Mouse (Mus musculus): Measurements from ENCODE around the gene Dph2. TPM values are rescaled to one million over a fixed set of nuclear protein-coding genes. Genes with fewer than 3 reads are reported as not detected.

Dph2 gene
- polyA plus RNA-seq, 1 experiment, result 8.0 TPM

DNA sequence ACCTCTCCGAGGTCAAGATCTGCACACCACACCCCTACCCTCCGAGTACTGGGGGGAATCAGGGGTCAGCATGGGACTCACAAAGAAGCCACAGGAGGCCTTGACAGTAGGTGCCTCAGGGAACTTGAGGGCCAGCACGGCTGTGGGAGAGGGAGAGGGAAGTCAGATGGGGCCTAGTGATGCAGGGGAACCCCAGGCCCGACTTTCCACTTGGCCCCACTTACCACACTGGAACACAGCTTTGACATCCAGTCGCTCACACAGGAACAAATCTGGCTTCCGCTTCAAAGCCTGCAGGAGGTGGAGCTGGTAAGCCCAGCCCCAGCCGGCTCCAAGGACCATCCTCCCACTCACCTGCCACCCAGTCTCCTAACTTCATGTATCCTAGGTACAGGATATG, 3.5 kb upstream of the Dph2 start:
- Histone ChIP-seq H3K27me3 (ENCODE audit: control insufficient read depth, insufficient read depth, low read length, poor library complexity, severe bottlenecking) (no peaks in the 10 kb centered on the region), H3K27ac (ENCODE audit: insufficient read depth, low read length) (no peak overlapping the region), H3K9me3 (replicated peaks; ENCODE audit: control insufficient read depth, insufficient read depth, low read length, poor library complexity, severe bottlenecking) (no peaks in the 10 kb centered on the region), H3K9ac (ENCODE audit: low read depth, poor library complexity, severe bottlenecking) (no peak overlapping the region), H3K4me3 (ENCODE audit: low read depth, low read length) (no peak overlapping the region), H3K4me1 (ENCODE audit: control insufficient read depth, insufficient read depth, low read length) (peaks cover 2% of the 10 kb centered on the region), H3K36me3 (ENCODE audit: control insufficient read depth, insufficient read depth, low read length, poor library complexity, severe bottlenecking) (peaks cover 4% of the 10 kb centered on the region; the same call in 1 of the 2 replicates)
- no peak for TF ChIP-seq EP300 (IDR thresholded peaks at IDR 0.05; ENCODE audit: insufficient read depth, low read depth, low read length)

DNA sequence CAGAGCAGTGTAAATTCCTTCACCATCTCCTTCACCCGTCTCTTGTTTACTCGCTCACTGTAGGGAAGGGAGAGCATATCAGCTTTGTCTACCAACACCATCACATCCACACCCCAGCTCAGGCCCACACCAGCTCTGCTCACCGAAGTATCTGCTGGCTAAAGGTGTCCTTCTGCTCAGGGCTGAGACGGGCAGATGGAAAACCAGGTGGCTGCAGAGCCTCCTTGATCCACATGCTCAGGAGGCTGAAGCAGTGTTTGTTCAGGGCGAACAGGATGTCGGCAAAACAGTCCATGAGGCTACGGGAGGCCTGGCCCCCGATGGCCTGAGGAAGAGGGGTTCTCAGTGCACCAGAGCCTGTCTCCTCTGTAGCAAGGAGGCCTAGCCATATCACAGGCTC, 2.8 kb upstream of the Dph2 start:
- Histone ChIP-seq H3K4me1 (ENCODE audit: control insufficient read depth, insufficient read depth, low read length) (peaks cover 2% of the 10 kb centered on the region), H3K9ac (ENCODE audit: low read depth, poor library complexity, severe bottlenecking) (no peak overlapping the region), H3K27ac (ENCODE audit: insufficient read depth, low read length) (no peak overlapping the region), H3K27me3 (ENCODE audit: control insufficient read depth, insufficient read depth, low read length, poor library complexity, severe bottlenecking) (no peaks in the 10 kb centered on the region), H3K4me3 (ENCODE audit: low read depth, low read length) (no peak overlapping the region), H3K9me3 (replicated peaks; ENCODE audit: control insufficient read depth, insufficient read depth, low read length, poor library complexity, severe bottlenecking) (no peaks in the 10 kb centered on the region), H3K36me3 (ENCODE audit: control insufficient read depth, insufficient read depth, low read length, poor library complexity, severe bottlenecking) (peaks cover 7% of the 10 kb centered on the region; the same call in 1 of the 2 replicates)
- TF ChIP-seq EP300 (IDR thresholded peaks at IDR 0.05; ENCODE audit: insufficient read depth, low read depth, low read length) (no peak), CTCF (IDR thresholded peaks at IDR 0.05; ENCODE audit: low read depth, low read length) (no peak), POLR2A (IDR thresholded peaks at IDR 0.05; ENCODE audit: insufficient read depth, low read length) (no peak)

- Histone ChIP-seq H3K4me3 (ENCODE audit: low read depth, low read length) (no peak overlapping the region), H3K27me3 (ENCODE audit: control insufficient read depth, insufficient read depth, low read length, poor library complexity, severe bottlenecking) (no peaks in the 10 kb centered on the region), H3K9ac (ENCODE audit: low read depth, poor library complexity, severe bottlenecking) (no peak overlapping the region), H3K36me3 (ENCODE audit: control insufficient read depth, insufficient read depth, low read length, poor library complexity, severe bottlenecking) (peaks cover 8% of the 10 kb centered on the region; the same call in 1 of the 2 replicates), H3K4me1 (ENCODE audit: control insufficient read depth, insufficient read depth, low read length) (peaks cover 2% of the 10 kb centered on the region), H3K9me3 (replicated peaks; ENCODE audit: control insufficient read depth, insufficient read depth, low read length, poor library complexity, severe bottlenecking) (no peaks in the 10 kb centered on the region), H3K27ac (ENCODE audit: insufficient read depth, low read length) (no peak overlapping the region)
- TF ChIP-seq CTCF (IDR thresholded peaks at IDR 0.05; ENCODE audit: low read depth, low read length) (no peak), POLR2A (IDR thresholded peaks at IDR 0.05; ENCODE audit: insufficient read depth, low read length) (no peak), EP300 (IDR thresholded peaks at IDR 0.05; ENCODE audit: insufficient read depth, low read depth, low read length) (no peak)
These were observed 1.5 kb upstream of the Dph2 start for GRCm38 (mm10) chr4:117893376-117893775.

GRCm38 (mm10) chr4:117890750-117891149, 1.1 kb downstream of the Dph2 start:
- Histone ChIP-seq H3K9ac (ENCODE audit: low read depth, poor library complexity, severe bottlenecking) (no peak overlapping the region), H3K36me3 (ENCODE audit: control insufficient read depth, insufficient read depth, low read length, poor library complexity, severe bottlenecking) (peaks cover 11% of the 10 kb centered on the region; the same call in 1 of the 2 replicates), H3K27me3 (ENCODE audit: control insufficient read depth, insufficient read depth, low read length, poor library complexity, severe bottlenecking) (no peaks in the 10 kb centered on the region), H3K27ac (ENCODE audit: insufficient read depth, low read length) (no peak overlapping the region), H3K9me3 (replicated peaks; ENCODE audit: control insufficient read depth, insufficient read depth, low read length, poor library complexity, severe bottlenecking) (no peaks in the 10 kb centered on the region), H3K4me1 (ENCODE audit: control insufficient read depth, insufficient read depth, low read length) (peaks cover 2% of the 10 kb centered on the region), H3K4me3 (ENCODE audit: low read depth, low read length) (0 out of 2 replicates have a peak overlapping the region, but pooled peaks have one; percentile 79)
- TF ChIP-seq EP300 (IDR thresholded peaks at IDR 0.05; ENCODE audit: insufficient read depth, low read depth, low read length), result no peak
- TF ChIP-seq CTCF (IDR thresholded peaks at IDR 0.05; ENCODE audit: low read depth, low read length), result no peak
- no peak for TF ChIP-seq POLR2A (IDR thresholded peaks at IDR 0.05; ENCODE audit: insufficient read depth, low read length)

- TF ChIP-seq POLR2A (IDR thresholded peaks at IDR 0.05; ENCODE audit: insufficient read depth, low read length) (no peak), CTCF (IDR thresholded peaks at IDR 0.05; ENCODE audit: low read depth, low read length) (no peak), EP300 (IDR thresholded peaks at IDR 0.05; ENCODE audit: insufficient read depth, low read depth, low read length) (no peak)
- Histone ChIP-seq H3K9me3 (replicated peaks; ENCODE audit: control insufficient read depth, insufficient read depth, low read length, poor library complexity, severe bottlenecking) (no peaks in the 10 kb centered on the region), H3K36me3 (ENCODE audit: control insufficient read depth, insufficient read depth, low read length, poor library complexity, severe bottlenecking) (peaks cover 17% of the 10 kb centered on the region), H3K27me3 (ENCODE audit: control insufficient read depth, insufficient read depth, low read length, poor library complexity, severe bottlenecking) (no peaks in the 10 kb centered on the region), H3K27ac (ENCODE audit: insufficient read depth, low read length) (no peak overlapping the region), H3K4me3 (ENCODE audit: low read depth, low read length) (no peak overlapping the region), H3K4me1 (ENCODE audit: control insufficient read depth, insufficient read depth, low read length) (peaks cover 2% of the 10 kb centered on the region), H3K9ac (ENCODE audit: low read depth, poor library complexity, severe bottlenecking) (no peak overlapping the region)
These were observed 1.8 kb downstream of the Dph2 start for GRCm38 (mm10) chr4:117890031-117890430.

DNA sequence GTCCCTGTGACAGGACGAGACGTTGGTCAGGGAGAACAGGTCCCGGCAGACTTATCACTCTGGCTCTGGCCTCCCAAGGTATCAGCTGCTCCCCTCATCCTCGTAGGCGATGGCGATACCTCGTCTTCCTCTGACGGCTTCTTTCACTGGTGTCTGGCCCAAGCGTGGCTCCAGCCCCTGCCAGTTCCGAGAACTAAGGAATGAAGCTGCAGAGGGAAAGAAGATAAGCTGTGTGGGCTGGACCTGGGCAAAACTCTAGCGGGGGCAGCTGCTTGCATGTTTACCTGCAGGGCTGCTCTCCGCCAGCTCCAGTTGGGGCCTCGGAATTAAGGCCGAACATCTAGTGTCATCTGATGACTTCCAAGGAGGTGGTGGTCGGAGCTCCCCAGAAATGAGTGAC, 2.4 kb downstream of the Dph2 start:
- H3K27me3 ChIP-seq (ENCODE audit: control insufficient read depth, insufficient read depth, low read length, poor library complexity, severe bottlenecking), result no peaks in the 10 kb centered on the region
- TF ChIP-seq CTCF (IDR thresholded peaks at IDR 0.05; ENCODE audit: low read depth, low read length) (no peak), EP300 (IDR thresholded peaks at IDR 0.05; ENCODE audit: insufficient read depth, low read depth, low read length) (no peak), POLR2A (IDR thresholded peaks at IDR 0.05; ENCODE audit: insufficient read depth, low read length) (no peak)
- no peak overlapping the region for H3K27ac ChIP-seq (ENCODE audit: insufficient read depth, low read length)
- H3K9ac ChIP-seq (ENCODE audit: low read depth, poor library complexity, severe bottlenecking), result no peak overlapping the region
- no peaks in the 10 kb centered on the region for H3K9me3 ChIP-seq (replicated peaks; ENCODE audit: control insufficient read depth, insufficient read depth, low read length, poor library complexity, severe bottlenecking)
- H3K4me1 ChIP-seq (ENCODE audit: control insufficient read depth, insufficient read depth, low read length), result peaks cover 2% of the 10 kb centered on the region
- H3K36me3 ChIP-seq (ENCODE audit: control insufficient read depth, insufficient read depth, low read length, poor library complexity, severe bottlenecking), result peaks cover 23% of the 10 kb centered on the region
- no peak overlapping the region for H3K4me3 ChIP-seq (ENCODE audit: low read depth, low read length)

Data from ES-Bruce4 (cell line).